Mouse (Mus musculus): ENCODE data around the gene Palm2.

- TF ChIP-seq RCOR1 (IDR thresholded peaks at IDR 0.05; ENCODE audit: low read depth, low read length) (no peak), MYB (IDR thresholded peaks at IDR 0.05; ENCODE audit: low read depth, low read length) (no peak), POLR2AphosphoS2 (IDR thresholded peaks at IDR 0.05; ENCODE audit: low read length) (no peak), POLR2A (IDR thresholded peaks at IDR 0.05; ENCODE audit: control insufficient read depth in 1 of 2, insufficient read depth in 1 of 2, low read depth in 1 of 2, low read length in 2 of 2, poor library complexity in 1 of 2) (no peak), HCFC1 (IDR thresholded peaks at IDR 0.05; ENCODE audit: low read depth, low read length) (no peak), CTCF (IDR thresholded peaks at IDR 0.05 in 2 of 3, conservative IDR thresholded peaks at IDR 0.05 in 1 of 3; ENCODE audit: control insufficient read depth in 1 of 3, insufficient read depth in 1 of 3, low read depth in 2 of 3, low read length in 3 of 3, poor library complexity in 1 of 3, severe bottlenecking in 1 of 3) (no peak), MAFK (IDR thresholded peaks at IDR 0.05; ENCODE audit: borderline replicate concordance, low read depth, low read length) (no peak), SIN3A (IDR thresholded peaks at IDR 0.05; ENCODE audit: low read length) (no peak), MAX (IDR thresholded peaks at IDR 0.05; ENCODE audit: low read length) (no peak), E2F4 (IDR thresholded peaks at IDR 0.05; ENCODE audit: borderline replicate concordance, low read depth, low read length) (no peak)
These were observed 283.3 kb downstream of the Palm2 start, which contains the start of gene Akap2 for GRCm38 (mm10) chr4:57717354-57717753.

All from MEL (cell line).